Mouse (Mus musculus) cortical plate, adult 2 months (tissue): ENCODE measurements around the gene Fcamr.

Source experiments
- CTCF ChIP-seq: fragments of 200-500 bp; IDR thresholded peaks from 2 replicates; pipeline ENCODE4 v1.5.1; 2011; ENCODE audit warnings: mild to moderate bottlenecking, control low read depth, low read length; ENCODE audit not compliant: insufficient read depth; ENCODE audit errors: extremely low read depth
- POLR2A ChIP-seq: fragments of 200-500 bp; IDR thresholded peaks from 2 replicates; pipeline ENCODE4 v1.6.1; 2011; ENCODE audit warnings: mild to moderate bottlenecking, low read length, control low read depth; ENCODE audit not compliant: insufficient read depth; ENCODE audit errors: extremely low read depth

DNA sequence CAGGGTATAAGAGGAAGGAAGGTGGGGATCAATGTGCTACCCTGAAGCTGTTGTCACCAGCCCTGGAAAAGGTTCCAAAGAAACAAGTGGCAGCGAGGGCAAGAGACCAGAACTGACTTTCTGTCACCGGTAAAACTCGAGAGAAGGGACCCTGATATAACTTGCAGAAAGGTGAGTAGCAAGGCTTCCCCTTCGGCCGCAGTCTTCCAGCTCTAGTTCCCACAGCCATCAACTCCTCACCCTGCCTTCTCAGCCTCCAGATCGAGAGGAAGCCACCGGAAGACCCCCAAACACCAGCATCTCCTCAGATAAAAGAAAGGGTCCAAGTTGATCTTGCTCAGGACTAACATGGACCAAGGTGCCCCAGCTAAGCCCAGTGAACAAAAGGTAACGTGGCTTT is at the start of gene Fcamr:
- no peak for TF ChIP-seq CTCF
- no peak for TF ChIP-seq POLR2A
